Mouse (Mus musculus): Measurements from ENCODE around the gene Rab1b. TPM values are rescaled to one million over a fixed set of nuclear protein-coding genes. Genes with fewer than 3 reads are reported as not detected.

Gene Rab1b
- polyA plus RNA-seq, 1 experiment from 2014 or later: 239 TPM

- 72% methylated on average over 7 of the region's 7 CpGs for WGBS
- H3K9me3 ChIP-seq (ENCODE audit: control insufficient read depth, low read length): no peaks in the 10 kb centered on the region
- peaks cover under 1% of the 10 kb centered on the region; the same call in 1 of the 2 replicates for H3K4me1 ChIP-seq (replicated peaks; ENCODE audit: control insufficient read depth, insufficient read depth, low read length)
- H3K4me3 ChIP-seq (replicated peaks; ENCODE audit: low read length): no peak overlapping the region
- H3K27ac ChIP-seq (ENCODE audit: low read length): no peak overlapping the region
- H3K9ac ChIP-seq (replicated peaks; ENCODE audit: low read depth, low read length): no peak overlapping the region
- no peaks in the 10 kb centered on the region for H3K27me3 ChIP-seq (replicated peaks; ENCODE audit: control insufficient read depth, insufficient read depth, low read length)
- ATAC-seq: no peak
- no peaks in the 10 kb centered on the region for H3K36me3 ChIP-seq (ENCODE audit: control insufficient read depth, insufficient read depth)
- no peak overlapping the region for H3K4me2 ChIP-seq (ENCODE audit: low read length)
These were observed 17.3 kb upstream of the Rab1b start for GRCm38 (mm10) chr19:5124055-5124614.

DNA sequence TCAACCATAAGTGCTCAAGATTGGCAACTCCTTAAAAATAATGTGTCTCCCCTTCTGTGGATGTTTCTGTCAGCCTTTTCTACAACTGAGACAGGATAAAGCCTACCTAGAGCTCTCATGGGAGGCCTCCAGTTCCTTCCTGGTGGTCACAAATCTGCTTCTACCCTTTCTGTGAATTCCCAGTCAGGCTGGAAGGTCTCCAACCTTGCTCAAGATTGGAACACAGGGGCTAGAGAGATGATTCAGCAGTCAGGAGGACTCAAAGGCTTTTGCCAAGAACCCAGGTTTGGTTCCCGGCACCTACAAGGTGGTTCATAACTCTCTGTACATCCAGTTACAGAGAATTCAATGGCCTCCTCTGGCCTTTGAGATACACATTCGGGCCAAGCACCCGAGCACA is 16.4 kb upstream of the Rab1b start:
- Histone ChIP-seq H3K9me3 (ENCODE audit: control insufficient read depth, low read length) (no peaks in the 10 kb centered on the region), H3K4me2 (ENCODE audit: low read length) (no peak overlapping the region), H3K27me3 (replicated peaks; ENCODE audit: control insufficient read depth, insufficient read depth, low read length) (no peaks in the 10 kb centered on the region), H3K36me3 (ENCODE audit: control insufficient read depth, insufficient read depth) (no peaks in the 10 kb centered on the region), H3K4me3 (replicated peaks; ENCODE audit: low read length) (no peak overlapping the region), H3K4me1 (replicated peaks; ENCODE audit: control insufficient read depth, insufficient read depth, low read length) (peaks cover 8% of the 10 kb centered on the region; the same call in 1 of the 2 replicates), H3K9ac (replicated peaks; ENCODE audit: low read depth, low read length) (no peak overlapping the region), H3K27ac (ENCODE audit: low read length) (no peak overlapping the region)
- ATAC-seq: no peak
- 89% methylated on average over 3 of the region's 3 CpGs for WGBS

DNA sequence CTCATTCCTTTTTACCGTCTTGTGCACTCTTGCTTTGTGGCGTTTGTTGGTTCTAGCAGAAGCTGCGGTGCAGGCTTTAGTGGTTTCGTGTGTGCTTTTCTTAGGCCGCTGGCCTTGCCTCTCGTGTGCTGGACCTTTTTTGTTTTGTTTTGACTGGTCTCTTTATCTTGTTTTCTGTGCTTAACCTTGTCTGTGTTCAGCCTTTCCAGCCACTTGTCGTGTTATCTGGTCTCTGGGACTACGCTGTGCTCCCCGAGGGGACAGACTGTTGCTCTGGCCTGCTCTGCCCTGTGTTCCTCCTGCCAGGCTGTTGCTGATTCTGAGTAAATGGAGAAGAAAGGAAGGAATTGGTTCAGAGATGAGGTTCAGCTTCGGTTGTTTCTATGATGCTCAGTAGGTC is 15.6 kb upstream of the Rab1b start:
- Histone ChIP-seq H3K9me3 (ENCODE audit: control insufficient read depth, low read length) (no peaks in the 10 kb centered on the region), H3K4me2 (ENCODE audit: low read length) (no peak overlapping the region), H3K9ac (replicated peaks; ENCODE audit: low read depth, low read length) (no peak overlapping the region), H3K4me3 (replicated peaks; ENCODE audit: low read length) (no peak overlapping the region), H3K4me1 (replicated peaks; ENCODE audit: control insufficient read depth, insufficient read depth, low read length) (peaks cover 8% of the 10 kb centered on the region; the same call in 1 of the 2 replicates), H3K36me3 (ENCODE audit: control insufficient read depth, insufficient read depth) (no peaks in the 10 kb centered on the region), H3K27ac (ENCODE audit: low read length) (no peak overlapping the region), H3K27me3 (replicated peaks; ENCODE audit: control insufficient read depth, insufficient read depth, low read length) (no peaks in the 10 kb centered on the region)
- 67% methylated on average over 10 of the region's 10 CpGs for WGBS
- ATAC-seq: no peak

DNA sequence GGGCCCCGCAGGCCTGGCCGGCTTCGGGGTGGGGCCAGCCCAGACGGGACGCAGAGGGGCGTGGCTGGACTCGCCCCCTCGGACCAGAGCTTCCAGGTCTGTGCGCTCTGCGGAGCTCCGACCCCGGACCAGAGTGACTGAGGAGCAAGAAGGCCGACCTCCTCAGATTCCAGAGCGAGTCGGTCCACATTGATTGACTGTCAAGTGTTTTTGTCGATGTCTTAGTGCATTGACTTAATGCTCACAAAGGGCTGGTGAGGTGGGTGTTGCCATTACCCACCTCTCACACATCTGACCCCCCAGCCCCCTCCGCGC is 11.5 kb upstream of the Rab1b start, which contains the start of gene Klc2:
Klc2 (minus strand) TSS at position 177 of the 315 bp plus-strand sequence.
- peak within 1 kb of the TSS; percentile 56 for H3K4me2 ChIP-seq (ENCODE audit: low read length)
- no peak for ATAC-seq
- H3K4me1 ChIP-seq (replicated peaks; ENCODE audit: control insufficient read depth, insufficient read depth, low read length): peaks cover 19% of the 10 kb centered on the region
- peak within 1 kb of the TSS; percentile 63 for H3K4me3 ChIP-seq (replicated peaks; ENCODE audit: low read length)
- no peaks in the 10 kb centered on the region for H3K9me3 ChIP-seq (ENCODE audit: control insufficient read depth, low read length)
- WGBS: 0% methylated on average over 18 of the region's 18 CpGs
- H3K36me3 ChIP-seq (ENCODE audit: control insufficient read depth, insufficient read depth): no peaks in the 10 kb centered on the region; the same call in 1 of the 2 replicates
- H3K27ac ChIP-seq (ENCODE audit: low read length): peak within 1 kb of the TSS; percentile 81
- no peaks in the 10 kb centered on the region for H3K27me3 ChIP-seq (replicated peaks; ENCODE audit: control insufficient read depth, insufficient read depth, low read length)
- H3K9ac ChIP-seq (replicated peaks; ENCODE audit: low read depth, low read length): peak within 1 kb of the TSS; percentile 77

GRCm38 (mm10) chr19:5117494-5118383 is 10.9 kb upstream of the Rab1b start:
- WGBS: under 1% methylated on average over 83 of the region's 83 CpGs
- H3K27ac ChIP-seq (ENCODE audit: low read length): peak overlapping the region; percentile 81
- no peaks in the 10 kb centered on the region for H3K27me3 ChIP-seq (replicated peaks; ENCODE audit: control insufficient read depth, insufficient read depth, low read length)
- H3K36me3 ChIP-seq (ENCODE audit: control insufficient read depth, insufficient read depth): no peaks in the 10 kb centered on the region; the same call in 1 of the 2 replicates
- no peaks in the 10 kb centered on the region for H3K9me3 ChIP-seq (ENCODE audit: control insufficient read depth, low read length)
- peak overlapping the region; percentile 63 for H3K4me3 ChIP-seq (replicated peaks; ENCODE audit: low read length)
- ATAC-seq: peak; percentile 91
- peaks cover 19% of the 10 kb centered on the region for H3K4me1 ChIP-seq (replicated peaks; ENCODE audit: control insufficient read depth, insufficient read depth, low read length)
- H3K4me2 ChIP-seq (ENCODE audit: low read length): peak overlapping the region; percentile 56
- peak overlapping the region; percentile 77 for H3K9ac ChIP-seq (replicated peaks; ENCODE audit: low read depth, low read length)

DNA sequence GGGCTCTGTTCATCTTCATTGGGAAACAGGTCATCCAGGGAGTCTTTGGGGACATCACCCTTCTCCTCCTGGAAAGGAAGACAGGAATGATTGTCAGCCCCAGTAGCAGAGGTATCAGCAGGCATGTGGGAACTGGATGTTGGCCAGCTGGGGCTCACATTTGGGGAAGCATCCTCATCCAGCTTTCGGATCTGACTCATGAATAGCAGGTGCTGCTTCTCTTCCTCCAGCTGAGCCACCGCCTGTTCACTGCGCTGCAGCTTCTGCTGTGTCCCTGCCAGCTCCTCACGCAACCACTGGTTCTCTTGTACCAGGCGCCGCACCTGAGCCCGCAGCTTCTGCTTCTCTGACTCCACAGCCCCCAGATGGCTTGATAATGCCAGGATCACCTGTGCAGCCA is 6.9 kb upstream of the Rab1b start:
- no peak overlapping the region for H3K27ac ChIP-seq (ENCODE audit: low read length)
- H3K27me3 ChIP-seq (replicated peaks; ENCODE audit: control insufficient read depth, insufficient read depth, low read length): no peaks in the 10 kb centered on the region
- ATAC-seq: no peak
- 92% methylated on average over 7 of the region's 7 CpGs for WGBS
- no peak overlapping the region for H3K4me3 ChIP-seq (replicated peaks; ENCODE audit: low read length)
- no peak overlapping the region for H3K4me2 ChIP-seq (ENCODE audit: low read length)
- peaks cover 15% of the 10 kb centered on the region for H3K4me1 ChIP-seq (replicated peaks; ENCODE audit: control insufficient read depth, insufficient read depth, low read length)
- H3K36me3 ChIP-seq (ENCODE audit: control insufficient read depth, insufficient read depth): peaks cover 14% of the 10 kb centered on the region
- no peaks in the 10 kb centered on the region for H3K9me3 ChIP-seq (ENCODE audit: control insufficient read depth, low read length)
- no peak overlapping the region for H3K9ac ChIP-seq (replicated peaks; ENCODE audit: low read depth, low read length)

- Histone ChIP-seq H3K36me3 (ENCODE audit: control insufficient read depth, insufficient read depth) (peaks cover 17% of the 10 kb centered on the region), H3K9ac (replicated peaks; ENCODE audit: low read depth, low read length) (no peak overlapping the region), H3K4me3 (replicated peaks; ENCODE audit: low read length) (no peak overlapping the region), H3K4me1 (replicated peaks; ENCODE audit: control insufficient read depth, insufficient read depth, low read length) (peaks cover 14% of the 10 kb centered on the region), H3K4me2 (ENCODE audit: low read length) (no peak overlapping the region), H3K27me3 (replicated peaks; ENCODE audit: control insufficient read depth, insufficient read depth, low read length) (no peaks in the 10 kb centered on the region), H3K27ac (ENCODE audit: low read length) (no peak overlapping the region), H3K9me3 (ENCODE audit: control insufficient read depth, low read length) (no peaks in the 10 kb centered on the region)
- WGBS: 75% methylated on average over 19 of the region's 19 CpGs
- no peak for ATAC-seq
These were observed 3.0 kb upstream of the Rab1b start for GRCm38 (mm10) chr19:5109659-5110453.

GRCm38 (mm10) chr19:5108702-5109101 is 1.8 kb upstream of the Rab1b start:
- no peak overlapping the region for H3K4me2 ChIP-seq (ENCODE audit: low read length)
- 71% methylated on average over 4 of the region's 4 CpGs for WGBS
- H3K36me3 ChIP-seq (ENCODE audit: control insufficient read depth, insufficient read depth): peaks cover 26% of the 10 kb centered on the region
- H3K9me3 ChIP-seq (ENCODE audit: control insufficient read depth, low read length): no peaks in the 10 kb centered on the region
- peaks cover 14% of the 10 kb centered on the region for H3K4me1 ChIP-seq (replicated peaks; ENCODE audit: control insufficient read depth, insufficient read depth, low read length)
- ATAC-seq: no peak
- no peak overlapping the region for H3K27ac ChIP-seq (ENCODE audit: low read length)
- no peaks in the 10 kb centered on the region for H3K27me3 ChIP-seq (replicated peaks; ENCODE audit: control insufficient read depth, insufficient read depth, low read length)
- H3K9ac ChIP-seq (replicated peaks; ENCODE audit: low read depth, low read length): no peak overlapping the region
- no peak overlapping the region for H3K4me3 ChIP-seq (replicated peaks; ENCODE audit: low read length)

- Histone ChIP-seq H3K36me3 (ENCODE audit: control insufficient read depth, insufficient read depth) (peaks cover 31% of the 10 kb centered on the region), H3K9ac (replicated peaks; ENCODE audit: low read depth, low read length) (no peak overlapping the region), H3K4me1 (replicated peaks; ENCODE audit: control insufficient read depth, insufficient read depth, low read length) (peaks cover 14% of the 10 kb centered on the region), H3K4me3 (replicated peaks; ENCODE audit: low read length) (no peak overlapping the region), H3K27me3 (replicated peaks; ENCODE audit: control insufficient read depth, insufficient read depth, low read length) (no peaks in the 10 kb centered on the region), H3K9me3 (ENCODE audit: control insufficient read depth, low read length) (no peaks in the 10 kb centered on the region), H3K4me2 (ENCODE audit: low read length) (no peak overlapping the region), H3K27ac (ENCODE audit: low read length) (no peak overlapping the region)
- 30% methylated on average over 5 of the region's 5 CpGs for WGBS
- ATAC-seq: no peak
These were observed 1.4 kb upstream of the Rab1b start for GRCm38 (mm10) chr19:5108271-5108575.
